Mouse (Mus musculus): ENCODE results near the gene Surf2.
"Not testable (repeated sequence)": the region's sequence is repeated elsewhere in the genome, so short reads cannot be mapped to it uniquely, and the experiment has no call there.

The Surf2 gene

GRCm38 (mm10) chr2:26915927-26916728, at the start of gene Surf2, which contains the start of gene Surf1:
Gene Surf2, plus strand, starts transcription at chr2:26916367.
Gene Surf1, minus strand, starts transcription at chr2:26916530.
- peak; percentile 87 for DNase-seq (ENCODE audit: low spot score)

GRCm38 (mm10) chr2:26870666-26871065, 45.5 kb upstream of the Surf2 start:
- no peak for DNase-seq (ENCODE audit: low spot score)

- no peak for DNase-seq (ENCODE audit: low spot score)
Observed at GRCm38 (mm10) chr2:26878571-26878970, 37.6 kb upstream of the Surf2 start.

- DNase-seq (ENCODE audit: low spot score) = not testable (repeated sequence)
Observed at GRCm38 (mm10) chr2:26885541-26885940, 30.6 kb upstream of the Surf2 start.

GRCm38 (mm10) chr2:26886170-26886569, 30.0 kb upstream of the Surf2 start:
- DNase-seq (ENCODE audit: low spot score) = not testable (repeated sequence)

GRCm38 (mm10) chr2:26895898-26896297, 20.3 kb upstream of the Surf2 start:
- DNase-seq (ENCODE audit: low spot score) = no peak

GRCm38 (mm10) chr2:26900731-26901130, 15.4 kb upstream of the Surf2 start:
- DNase-seq (ENCODE audit: low spot score) = no peak

GRCm38 (mm10) chr2:26901834-26902400, 14.2 kb upstream of the Surf2 start:
- no peak for DNase-seq (ENCODE audit: low spot score)

- DNase-seq (ENCODE audit: low spot score) = peak; percentile 98
Observed at GRCm38 (mm10) chr2:26902467-26903220, 13.5 kb upstream of the Surf2 start, which contains the start of gene Surf6. Gene Surf6, minus strand, starts transcription at chr2:26902879.

- no peak for DNase-seq (ENCODE audit: low spot score)
Observed at GRCm38 (mm10) chr2:26903311-26903710, 12.9 kb upstream of the Surf2 start.

- no peak for DNase-seq (ENCODE audit: low spot score)
Observed at GRCm38 (mm10) chr2:26905936-26906335, 10.2 kb upstream of the Surf2 start.

GRCm38 (mm10) chr2:26906431-26906830, 9.7 kb upstream of the Surf2 start:
- no peak for DNase-seq (ENCODE audit: low spot score)

GRCm38 (mm10) chr2:26907109-26907508, 9.1 kb upstream of the Surf2 start:
- no peak for DNase-seq (ENCODE audit: low spot score)

GRCm38 (mm10) chr2:26908710-26909386, 7.3 kb upstream of the Surf2 start:
- DNase-seq (ENCODE audit: low spot score) = no peak

- DNase-seq (ENCODE audit: low spot score) = no peak
Observed at GRCm38 (mm10) chr2:26909387-26909784, 6.8 kb upstream of the Surf2 start.

GRCm38 (mm10) chr2:26910124-26910993, 5.8 kb upstream of the Surf2 start, which contains the start of the genes Med22 and Rpl7a:
Gene Med22, minus strand, starts transcription at chr2:26910677.
Gene Rpl7a, plus strand, starts transcription at chr2:26910764.
- DNase-seq (ENCODE audit: low spot score) = peak; percentile 98

- DNase-seq (ENCODE audit: low spot score) = no peak
Observed at GRCm38 (mm10) chr2:26910994-26911765, 5.0 kb upstream of the Surf2 start.

- no peak for DNase-seq (ENCODE audit: low spot score)
Observed at GRCm38 (mm10) chr2:26912253-26912770, 3.9 kb upstream of the Surf2 start.

- no peak for DNase-seq (ENCODE audit: low spot score)
Observed at GRCm38 (mm10) chr2:26913416-26914147, 2.6 kb upstream of the Surf2 start.

Data from yolk sac, embryonic 10.5 days (tissue).